Mouse (Mus musculus) gastrocnemius, adult 18-20 months (tissue): ENCODE data around the gene Stom. TPM values are rescaled to one million over a fixed set of nuclear protein-coding genes. Genes with fewer than 3 reads are reported as not detected.
A peak's percentile ranks its signal among the peaks of the same experiment; 100 is the strongest.

ENCODE experiments used
- DNase-seq: peaks from one replicate; pipeline ENCODE4 v3.0.0; 2021; ENCODE audit warnings: low spot score
- long read RNA-seq, 2 experiments: library from polyadenylated mRNA; stranded (forward); transcript quantifications; one replicate each; pipeline ENCODE4 v2.0.0; 2021
- total RNA-seq, 2 experiments: library from RNA; stranded (reverse); gene quantifications; 2 replicates each; pipeline ENCODE4 v1.2.3; 2021

The Stom gene
- 10 to 100 TPM; 33.3 to 33.7 TPM for total RNA-seq
- long read RNA-seq, experiment 1, transcript Stom-201 (7 exons, 2,787 nt): major isoform, 28 of 33 reads
- long read RNA-seq, experiment 1, partial matches to known transcripts: 2 of 33 reads
- long read RNA-seq, experiment 1, other reads (novel, unspliced or antisense): 3 of 33 reads
- long read RNA-seq, experiment 2, transcript Stom-201 (7 exons, 2,787 nt): major isoform, 25 of 29 reads
- long read RNA-seq, experiment 2, partial matches to known transcripts: 0 of 29 reads
- long read RNA-seq, experiment 2, other reads (novel, unspliced or antisense): 2 of 29 reads

DNA sequence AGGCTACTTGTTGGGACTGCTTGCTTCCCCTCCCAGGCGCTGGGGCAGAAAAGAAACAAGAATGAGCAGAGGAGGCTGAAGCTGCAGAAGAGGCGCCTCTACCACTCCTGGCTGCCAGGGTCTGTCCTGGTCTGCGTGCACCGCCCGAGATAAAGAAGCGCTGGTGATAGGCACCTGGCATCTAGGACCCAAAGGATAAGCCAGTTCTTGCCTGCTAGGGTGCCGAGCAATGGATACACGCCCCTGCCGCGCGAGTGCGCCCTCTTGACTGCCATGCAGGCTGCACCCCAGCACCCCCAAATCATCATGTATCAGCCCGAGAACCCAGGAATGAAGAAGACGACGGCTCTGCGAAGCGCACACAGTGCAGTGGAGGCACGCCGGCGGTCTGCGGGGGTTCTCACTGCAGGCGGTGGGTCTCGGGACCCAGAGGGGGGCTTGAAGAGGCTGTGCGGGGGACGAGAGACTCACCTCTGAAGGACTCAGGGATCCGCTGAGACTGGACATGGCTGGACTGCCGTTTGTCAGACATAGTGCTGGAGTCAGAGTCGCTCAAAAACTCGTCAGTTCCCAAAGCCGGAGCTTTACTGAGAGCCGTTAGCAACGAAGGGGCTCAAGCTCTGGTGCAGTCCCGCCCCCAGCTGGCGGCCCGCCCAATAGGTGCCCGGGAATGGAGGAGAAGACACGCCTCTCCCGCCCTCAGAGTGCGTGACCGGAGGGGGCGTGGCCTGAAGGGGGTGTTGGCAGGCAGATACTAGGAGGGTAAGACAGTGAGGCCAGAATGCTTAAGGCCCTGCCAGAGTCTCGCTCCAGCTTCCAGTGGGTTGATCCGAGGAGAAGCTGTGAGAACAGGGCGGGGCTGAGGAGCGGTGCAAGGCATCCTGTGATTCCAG is at the start of gene Stom:
Stom (minus strand) TSS at position 589 of the 893 bp plus-strand sequence.
- peak; percentile 99 for DNase-seq

GRCm38 (mm10) chr2:35385441-35385871 is 48.7 kb upstream of the Stom start:
- DNase-seq: peak; percentile 64

DNA sequence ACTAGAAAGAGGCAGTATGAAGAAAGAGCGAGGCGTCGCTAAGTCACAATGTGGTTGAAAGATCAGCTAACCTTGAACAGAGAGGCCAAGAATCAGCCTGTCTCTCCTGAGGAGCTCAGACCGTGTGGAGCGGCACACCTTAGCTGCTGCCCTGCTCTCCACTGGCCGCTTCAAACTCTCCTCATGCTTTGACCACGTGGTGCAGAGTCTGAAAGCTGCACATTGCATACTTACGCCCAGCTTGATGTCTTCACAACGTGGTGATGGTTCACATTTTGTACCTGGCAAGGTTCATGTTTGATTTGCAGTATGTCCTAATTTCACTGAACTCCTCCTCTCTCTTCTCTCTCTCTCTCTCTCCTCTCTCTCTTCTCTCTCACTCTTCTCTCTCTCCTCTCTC is 42.5 kb upstream of the Stom start:
- no peak for DNase-seq

GRCm38 (mm10) chr2:35377600-35377999 is 40.8 kb upstream of the Stom start:
- no peak for DNase-seq

- DNase-seq: peak; percentile 7
Observed at GRCm38 (mm10) chr2:35373003-35373402, 36.2 kb upstream of the Stom start.

DNA sequence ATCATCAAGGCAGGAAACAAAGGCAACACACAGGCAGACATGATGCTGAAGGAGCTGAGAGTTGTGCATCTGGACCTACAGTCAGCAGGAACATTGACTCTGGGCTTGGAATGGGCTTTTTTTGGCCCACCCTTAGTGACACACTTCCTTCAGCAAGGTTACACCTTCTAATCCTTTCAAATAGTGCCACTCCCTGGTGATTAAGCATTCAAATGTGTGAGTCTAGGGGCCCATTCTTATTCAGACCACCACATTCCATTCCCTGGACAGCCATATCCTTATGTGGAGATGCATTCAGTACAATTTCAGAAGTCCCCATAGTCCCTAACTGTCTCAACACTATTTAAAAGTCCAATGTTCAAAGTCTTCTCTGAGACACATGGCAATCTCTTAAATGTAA is 33.9 kb upstream of the Stom start:
- DNase-seq: no peak

DNA sequence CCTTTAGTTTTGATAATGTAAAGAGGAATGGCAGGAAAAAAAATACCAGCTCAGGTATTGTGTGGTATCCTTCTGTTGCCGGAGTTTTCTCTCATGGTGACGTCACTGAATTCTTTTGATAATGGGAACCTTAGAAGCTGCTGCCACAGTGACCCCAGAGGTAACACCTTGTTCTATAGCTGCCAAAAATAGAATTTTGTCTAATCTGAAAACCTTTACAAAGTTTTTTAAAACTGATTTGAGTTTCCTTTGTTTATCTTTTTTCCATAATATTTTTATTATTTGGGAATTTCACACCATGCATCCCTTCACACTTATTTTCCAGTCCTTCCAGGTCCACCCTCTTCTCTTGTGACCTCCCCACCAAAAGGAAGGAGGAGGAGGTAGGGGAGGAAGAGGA is 30.9 kb upstream of the Stom start, which contains the start of gene 4930568D16Rik:
4930568D16Rik (minus strand) TSS at position 101 of the 400 bp plus-strand sequence.
- DNase-seq: no peak

GRCm38 (mm10) chr2:35349184-35349583 is 12.4 kb upstream of the Stom start:
- DNase-seq: peak; percentile 23

- no peak for DNase-seq
Observed at GRCm38 (mm10) chr2:35345984-35346383, 9.2 kb upstream of the Stom start.

- DNase-seq: peak; percentile 27
Observed at GRCm38 (mm10) chr2:35342605-35343004, 5.8 kb upstream of the Stom start.

DNA sequence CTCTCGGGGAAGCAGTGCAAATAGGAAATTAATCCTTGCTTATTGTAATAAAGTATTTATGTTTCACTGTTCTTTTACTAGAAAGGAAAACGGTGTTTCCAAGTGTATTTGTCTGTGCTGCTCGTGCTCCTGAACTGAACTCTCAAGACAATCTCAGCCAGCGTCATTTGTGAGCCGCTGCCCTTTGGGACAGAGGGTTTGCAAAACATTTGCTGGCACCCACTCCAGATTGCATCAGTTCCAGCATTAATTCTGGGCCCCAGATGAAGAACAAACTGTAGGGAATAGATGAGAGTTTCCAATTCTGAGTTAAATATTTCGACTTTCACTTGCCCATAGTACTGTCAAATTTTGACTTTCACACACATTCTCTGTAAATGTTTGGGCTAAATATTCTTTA is 1.9 kb upstream of the Stom start:
- peak; percentile 78 for DNase-seq

DNA sequence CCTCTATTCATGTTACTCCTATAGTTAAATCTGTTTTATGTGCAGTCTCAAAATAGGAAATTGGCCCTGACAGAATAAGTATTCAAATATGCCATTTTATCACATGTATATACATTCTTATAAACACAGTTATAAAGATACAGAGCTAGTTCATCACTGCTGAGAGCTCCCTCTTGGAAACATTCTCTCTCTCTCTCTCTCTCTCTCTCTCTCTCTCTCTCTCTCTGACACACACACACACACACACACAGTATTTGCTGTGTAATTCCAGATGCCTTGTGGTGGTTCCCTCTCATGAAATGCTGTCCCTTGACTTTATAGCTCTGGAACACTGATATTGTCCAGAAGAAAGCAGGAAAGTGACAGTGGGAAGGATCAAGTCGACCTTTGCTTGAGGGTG is 1.3 kb upstream of the Stom start:
- DNase-seq: no peak

- DNase-seq: peak; percentile 79
Observed at GRCm38 (mm10) chr2:35337419-35337818, 643 bp upstream of the Stom start.

DNA sequence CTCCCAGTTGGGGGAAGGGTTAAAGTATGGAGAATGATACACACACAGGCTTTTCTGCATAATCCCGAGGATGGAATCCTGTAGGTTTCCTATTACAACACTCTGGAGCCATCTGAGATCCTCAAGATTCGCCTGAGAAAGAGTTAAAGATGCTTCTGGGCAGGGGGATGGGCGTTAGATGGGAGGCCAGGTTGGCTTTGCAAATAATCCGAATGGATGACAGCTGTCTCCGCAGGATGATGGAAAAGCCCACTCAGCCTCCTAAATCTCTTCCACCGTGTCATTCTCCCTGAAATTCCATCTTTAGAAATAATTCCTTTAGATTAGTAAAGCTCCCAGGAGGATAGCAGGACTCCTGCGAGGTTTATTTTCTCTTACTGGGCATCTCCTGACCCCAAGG is 1.2 kb downstream of the Stom start:
- no peak for DNase-seq

DNA sequence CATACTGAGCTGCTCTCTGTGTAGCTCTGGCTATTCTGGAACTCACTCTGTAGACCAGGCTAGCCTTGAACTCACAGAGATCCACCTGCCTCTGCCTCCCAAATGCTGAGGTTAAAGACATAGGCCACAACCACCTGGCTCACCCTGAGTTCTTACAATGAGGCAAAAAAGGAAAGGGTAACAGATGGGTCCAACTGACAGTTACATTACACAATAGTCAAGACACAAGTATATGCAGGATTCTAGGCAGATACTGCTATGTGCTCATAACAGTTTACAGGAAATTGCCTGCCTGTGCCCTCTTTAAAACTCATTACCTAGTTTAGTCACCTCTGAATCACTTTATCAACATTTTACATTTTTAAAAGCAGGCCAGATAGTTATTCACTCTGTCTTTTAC is 3.1 kb downstream of the Stom start:
- no peak for DNase-seq

- DNase-seq: no peak
Observed at GRCm38 (mm10) chr2:35331205-35331604, 5.6 kb downstream of the Stom start.

GRCm38 (mm10) chr2:35329061-35329460 is 7.7 kb downstream of the Stom start:
- no peak for DNase-seq

DNA sequence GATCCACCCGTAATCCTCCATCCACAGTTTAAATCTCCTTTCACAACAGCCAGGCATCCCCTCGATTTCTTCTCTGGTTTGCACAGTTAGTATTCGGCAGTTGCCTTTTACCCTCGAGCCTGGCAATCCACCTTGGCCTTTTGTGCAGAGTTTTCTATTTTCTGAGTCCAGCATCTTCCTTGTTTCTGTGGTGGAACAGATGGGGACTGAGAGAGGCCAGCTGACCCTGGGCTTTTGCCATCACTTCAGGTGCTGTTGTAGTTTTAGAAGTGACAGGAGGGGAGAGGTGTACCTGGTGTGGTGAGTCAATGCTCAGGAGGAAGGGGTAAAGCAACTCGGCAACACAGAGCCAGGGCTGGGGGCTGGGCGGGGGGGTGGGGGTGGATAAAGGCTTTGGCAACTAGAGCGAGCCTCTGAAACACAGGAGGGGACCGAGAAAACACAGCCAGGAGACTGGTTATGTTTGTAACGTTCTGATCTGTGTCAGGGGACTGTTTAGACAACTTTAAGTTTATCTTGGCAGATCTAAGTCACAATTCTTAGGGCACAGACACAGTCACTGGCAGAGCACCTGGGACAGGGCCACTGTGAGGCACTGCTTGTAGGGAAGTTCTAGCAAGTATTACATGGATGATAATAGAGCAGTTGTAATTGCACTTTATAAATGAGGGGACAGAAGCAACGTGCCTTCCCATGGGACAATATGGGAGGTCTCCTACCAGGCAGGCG is 8.5 kb downstream of the Stom start:
- DNase-seq: no peak

- no peak for DNase-seq
Observed at GRCm38 (mm10) chr2:35327583-35327982, 9.2 kb downstream of the Stom start.

- DNase-seq: no peak
Observed at GRCm38 (mm10) chr2:35326931-35327330, 9.8 kb downstream of the Stom start.

GRCm38 (mm10) chr2:35325930-35326329 is 10.8 kb downstream of the Stom start:
- DNase-seq: no peak
